Mouse (Mus musculus): ENCODE results near the gene Rarres2.

DNA sequence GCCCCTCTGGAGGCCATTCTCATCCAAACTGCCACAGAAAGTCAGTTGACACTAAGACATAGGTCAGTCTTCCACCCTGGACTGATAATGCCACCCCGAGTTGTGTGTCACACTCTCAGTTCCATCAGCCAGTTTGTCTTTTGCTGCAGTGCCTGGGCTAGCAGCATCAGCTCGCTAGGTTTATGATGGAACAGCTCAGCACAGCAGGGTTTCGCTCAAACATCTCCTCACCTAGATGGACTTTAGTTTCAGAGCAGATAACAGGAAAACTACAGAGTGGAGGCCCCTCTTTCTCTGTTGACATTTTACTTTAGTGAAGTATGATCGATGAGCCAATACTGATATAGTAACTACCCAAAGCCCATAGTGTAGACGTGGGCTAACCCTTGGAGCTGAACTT is 42.2 kb upstream of the Rarres2 start:
- TF ChIP-seq POLR2A (IDR thresholded peaks at IDR 0.05; ENCODE audit: insufficient read depth, low read depth, low read length) = no peak
- TF ChIP-seq CTCF (IDR thresholded peaks at IDR 0.05; ENCODE audit: insufficient read depth, low read depth, low read length) = no peak

All from olfactory bulb, adult 2 months (tissue).